Mouse (Mus musculus) cortical plate, adult 2 months (tissue): ENCODE results near the gene Cnr2.

ENCODE experiments used
- CTCF ChIP-seq: fragments of 200-500 bp; IDR thresholded peaks from 2 replicates; pipeline ENCODE4 v1.5.1; 2011; ENCODE audit warnings: mild to moderate bottlenecking, control low read depth, low read length; ENCODE audit not compliant: insufficient read depth; ENCODE audit errors: extremely low read depth
- POLR2A ChIP-seq: fragments of 200-500 bp; IDR thresholded peaks from 2 replicates; pipeline ENCODE4 v1.6.1; 2011; ENCODE audit warnings: mild to moderate bottlenecking, low read length, control low read depth; ENCODE audit not compliant: insufficient read depth; ENCODE audit errors: extremely low read depth

DNA sequence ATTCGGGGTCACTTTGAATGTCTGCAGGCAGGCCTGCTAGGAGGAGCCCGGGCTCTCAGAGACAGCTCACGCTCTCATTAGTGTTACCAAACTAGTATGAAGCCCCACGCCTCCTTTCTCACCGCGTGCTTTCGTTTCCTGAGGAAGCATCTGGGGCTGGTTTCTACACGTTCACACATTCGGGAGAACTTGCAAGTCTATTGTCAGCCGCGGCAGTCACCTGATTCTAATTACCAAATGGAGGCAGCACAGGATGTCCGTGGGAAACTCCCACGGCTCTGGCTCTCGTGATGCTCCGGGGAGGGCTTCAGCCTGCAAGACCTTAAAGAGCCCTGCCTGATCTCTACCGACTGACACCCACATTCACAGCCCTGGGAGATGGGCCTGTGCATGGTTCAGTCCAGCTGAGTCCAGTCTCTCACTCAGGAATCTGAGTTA, 18.6 kb upstream of the Cnr2 start:
- TF ChIP-seq CTCF (no peak), POLR2A (no peak)
